Mouse (Mus musculus) adrenal gland, adult 8-10 months (tissue): ENCODE data around the gene Bin2. TPM values are rescaled to one million over a fixed set of nuclear protein-coding genes. Genes with fewer than 3 reads are reported as not detected.
"Not testable (repeated sequence)": the region's sequence is repeated elsewhere in the genome, so short reads cannot be mapped to it uniquely, and the experiment has no call there.

ENCODE experiments used
- DNase-seq: peaks from one replicate; pipeline ENCODE4 v3.0.0; 2022
- microRNA-seq, 2 experiments: library from miRNA; unstranded; fragments of <30 nt; microRNA quantifications; one replicate each; pipeline ENCODE4 v1.2.0; 2022
- total RNA-seq, 4 experiments: library from RNA; stranded (reverse); gene quantifications; 2 replicates each; pipeline ENCODE4 v1.2.4; 2022

Bin2 gene
- total RNA-seq, 4 experiments from 2014 or later = 2.5 to 7.0 (median 3.8) TPM

GRCm38 (mm10) chr15:100614996-100615824 is 54.1 kb downstream of the Bin2 start, which contains the start of gene Dazap2:
Gene Dazap2 (plus strand): TSS chr15:100615349.
- peak; percentile 97 for DNase-seq

- no peak for DNase-seq
Measured at GRCm38 (mm10) chr15:100614218-100614995, 54.9 kb downstream of the Bin2 start.

GRCm38 (mm10) chr15:100613584-100613983 is 55.8 kb downstream of the Bin2 start:
- no peak for DNase-seq

GRCm38 (mm10) chr15:100612432-100612831 is 56.9 kb downstream of the Bin2 start:
- DNase-seq = no peak

GRCm38 (mm10) chr15:100611951-100612350 is 57.4 kb downstream of the Bin2 start:
- no peak for DNase-seq

GRCm38 (mm10) chr15:100606677-100607076 is 62.7 kb downstream of the Bin2 start:
- not testable (repeated sequence) for DNase-seq

- DNase-seq = no peak
Measured at GRCm38 (mm10) chr15:100601669-100602068, 67.7 kb downstream of the Bin2 start.

GRCm38 (mm10) chr15:100600696-100601272 is 68.6 kb downstream of the Bin2 start:
- no peak for DNase-seq

GRCm38 (mm10) chr15:100600047-100600695 is 69.2 kb downstream of the Bin2 start:
- peak; percentile 55 for DNase-seq

GRCm38 (mm10) chr15:100599276-100600046 is 69.9 kb downstream of the Bin2 start, which contains the start of gene Pou6f1:
Gene Pou6f1 (minus strand): TSS chr15:100599984.
- DNase-seq = no peak

- no peak for DNase-seq
Measured at GRCm38 (mm10) chr15:100598883-100599275, 70.5 kb downstream of the Bin2 start.

GRCm38 (mm10) chr15:100598287-100598882 is 71.0 kb downstream of the Bin2 start:
- no peak for DNase-seq

GRCm38 (mm10) chr15:100592817-100593216 is 76.5 kb downstream of the Bin2 start:
- DNase-seq = no peak

Small RNA genes within 50 kb of the gene (microRNA-seq; reads per million reads assigned to microRNA genes)
- 0 reads per million in 2 experiments for gene Mir6961

Other genes with a start within 250 kb of the Bin2 start
- under 1 TPM; 0.09 to 0.28 (median 0.26) TPM for gene Gm5475, start 247.4 kb downstream of the Bin2 start, total RNA-seq
- 100 to 1,000 TPM; 110 to 151 (median 127) TPM for gene Slc11a2, start 244.5 kb downstream of the Bin2 start, total RNA-seq
- gene Letmd1, start 200.5 kb downstream of the Bin2 start, total RNA-seq = 100 to 1,000 TPM in 3 of 4 experiments, 10 to 100 TPM in 1; 77.8 to 122 (median 108) TPM
- 1 to 10 TPM; 5.7 to 8.5 (median 6.7) TPM for gene Csrnp2, start 174.1 kb downstream of the Bin2 start, total RNA-seq
- 10 to 100 TPM; 25.6 to 38.0 (median 30.8) TPM for gene Tfcp2, start 117.5 kb downstream of the Bin2 start, total RNA-seq
- gene Pou6f1, start 69.6 kb downstream of the Bin2 start, total RNA-seq = 10 to 100 TPM; 17.1 to 33.5 (median 23.8) TPM
- 100 to 1,000 TPM; 235 to 259 (median 252) TPM for gene Dazap2, start 54.2 kb downstream of the Bin2 start, total RNA-seq
- gene Smagp, start 32.6 kb downstream of the Bin2 start, total RNA-seq = 10 to 100 TPM; 42.7 to 64.0 (median 55.6) TPM
- gene Cela1, start 18.4 kb upstream of the Bin2 start, total RNA-seq = 100 to 1,000 TPM; 107 to 119 (median 115) TPM
- 1 to 10 TPM; 5.1 to 7.2 (median 5.8) TPM for gene Galnt6, start 59.8 kb upstream of the Bin2 start, total RNA-seq
- 10 to 100 TPM in 3 of 4 experiments, 1 to 10 TPM in 1; 6.2 to 20.5 (median 11.4) TPM for gene Slc4a8, start 92.2 kb upstream of the Bin2 start, total RNA-seq
- gene Scn8a, start 200.3 kb upstream of the Bin2 start, total RNA-seq = 10 to 100 TPM in 2 of 4 experiments, 1 to 10 TPM in 2; 4.1 to 14.9 (median 8.5) TPM